In the genomic region with DNA sequence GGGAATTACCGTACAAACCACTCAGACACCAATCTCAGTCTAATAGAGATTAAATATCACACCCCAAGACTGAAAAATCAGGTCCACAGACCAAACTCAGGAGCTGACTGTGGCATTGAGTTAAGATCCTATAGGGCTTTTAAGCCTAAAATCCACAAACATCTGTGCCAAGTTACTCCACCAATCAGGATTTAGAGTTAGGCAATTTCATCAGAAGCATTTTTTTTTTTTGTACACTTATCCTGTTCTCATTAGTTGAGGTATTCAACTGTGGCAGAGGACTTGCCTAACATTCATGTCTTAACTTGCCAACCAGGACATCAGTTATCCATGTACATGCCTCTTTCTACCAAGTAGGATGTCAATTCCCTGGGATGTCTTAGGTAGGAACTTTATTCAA, we compare ENCODE assay signal across 16 mouse cellular contexts.
"Had no signal": no experiment of that assay in that cellular context is flagged by ENCODE, and none has a peak within 500 bp of the region (broad histone marks: within the 10 kb centered on the region; RNA-seq: fewer than 3 reads in every experiment).

No protein-coding gene starts in this region.

- H3K9me3 ChIP-seq: liver, embryonic 15.5 days; lung, embryonic 15.5 days; megakaryocyte, embryonic 14.5 days; midbrain, embryonic 13.5 days; midbrain, embryonic 15.5 days; neural tube, embryonic 13.5 days; neural tube, embryonic 15.5 days had no signal

- ATAC-seq: liver, postnatal 0 days had no signal

- DNase-seq: liver, postnatal 0 days; lung, adult 2 months; lung, postnatal 14 days; lung, postnatal 36 days; right cerebral cortex, postnatal 14 days; right cerebral cortex, postnatal 4 days; spleen, adult 18-20 months; thymus, adult 18-20 months; thymus, postnatal 25 days had no signal
